8 mouse cellular contexts compared by ENCODE assay signal in genomic region chr7:80324043-80324815, GRCm38 (mm10). TPM values are rescaled to one million over a fixed set of nuclear protein-coding genes. Genes with fewer than 3 reads are reported as not detected.
DNase-seq lines count a peak whose midpoint lies in the region; ATAC-seq lines count a peak whose summit lies in the region.

Rccd1 (minus strand) TSS chr7:80324454.

- H3K27ac ChIP-seq in forebrain, embryonic 14.5 days (ENCODE audit: low read depth, low read length): peak within 1 kb of the TSS; percentile 86
- peak within 1 kb of the TSS; percentile 96 for H3K27ac ChIP-seq in neural tube, embryonic 15.5 days (replicated peaks)

- peak within 1 kb of the TSS; percentile 72 for H3K9ac ChIP-seq in forebrain, embryonic 14.5 days (ENCODE audit: low read length)
- peak within 1 kb of the TSS; percentile 76 for H3K9ac ChIP-seq in neural tube, embryonic 15.5 days (replicated peaks)

- H3K27me3 ChIP-seq in forebrain, embryonic 14.5 days (replicated peaks; ENCODE audit: control insufficient read depth, insufficient read depth, low read length): no peaks in the 10 kb centered on the region
- no peaks in the 10 kb centered on the region for H3K27me3 ChIP-seq in neural tube, embryonic 15.5 days (replicated peaks)

- DNase-seq in ES-CJ7 (ENCODE audit: low read depth, low spot score): peak; percentile 96
- DNase-seq in cerebellum, adult 11 months: peak; percentile 94
- peak; percentile 99 for DNase-seq in forebrain, embryonic 14.5 days (ENCODE audit: low spot score)
- DNase-seq in heart, postnatal 14 days: peak; percentile 93 to 95
- DNase-seq in layer of hippocampus, adult 11-12 months (ENCODE audit: low spot score): peak; percentile 95
- peak; percentile 94 to 95 for DNase-seq in lung, adult 18-20 months
- peak; percentile 93 for DNase-seq in testis, postnatal 14 days (ENCODE audit: low spot score)

- WGBS in forebrain, embryonic 14.5 days: 3% methylated on average over 38 of the region's 38 CpGs
- 3% methylated on average over 38 of the region's 38 CpGs for WGBS in neural tube, embryonic 15.5 days

- no peaks in the 10 kb centered on the region for H3K9me3 ChIP-seq in forebrain, embryonic 14.5 days (replicated peaks; ENCODE audit: control insufficient read depth, low read length)
- no peaks in the 10 kb centered on the region for H3K9me3 ChIP-seq in neural tube, embryonic 15.5 days (replicated peaks)

- peak; percentile 100 for ATAC-seq in forebrain, embryonic 14.5 days
- ATAC-seq in neural tube, embryonic 15.5 days (ENCODE audit: low FRiP score): peak; percentile 99

- H3K4me2 ChIP-seq in forebrain, embryonic 14.5 days (ENCODE audit: low read length): peak within 1 kb of the TSS; percentile 83
- H3K4me2 ChIP-seq in neural tube, embryonic 15.5 days: peak within 1 kb of the TSS; percentile 82

- H3K36me3 ChIP-seq in forebrain, embryonic 14.5 days (ENCODE audit: control insufficient read depth, insufficient read depth, low read length): peaks cover 56% of the 10 kb centered on the region
- peaks cover 57% of the 10 kb centered on the region for H3K36me3 ChIP-seq in neural tube, embryonic 15.5 days

- peak within 1 kb of the TSS; percentile 52 for H3K4me3 ChIP-seq in forebrain, embryonic 14.5 days (ENCODE audit: low read depth, low read length)
- peak within 1 kb of the TSS; percentile 69 for H3K4me3 ChIP-seq in neural tube, embryonic 15.5 days (replicated peaks)

- peaks cover 9% of the 10 kb centered on the region for H3K4me1 ChIP-seq in forebrain, embryonic 14.5 days (ENCODE audit: control insufficient read depth, insufficient read depth, low read length)
- H3K4me1 ChIP-seq in neural tube, embryonic 15.5 days: peaks cover 24% of the 10 kb centered on the region

- intact Hi-C loops in heart, postnatal 14 days (cut with DNase I): loop anchor here (2.0 kb wide), 1 partner anchor 29 kb away; the partner anchor contains the start of gene Prc1

RNA-seq across cellular contexts. Expression of gene Rccd1, which starts in this region (rescaled TPM):
- polyA plus RNA-seq in forebrain, embryonic 14.5 days (2014; fragmentation: Nextera tagmentation; extraction: Ambion mirVana): 7.0 and 11.4 TPM in 2 replicates
- 1 to 10 TPM; 6.8 to 7.6 TPM for total RNA-seq in heart, postnatal 14 days (2021)
- 11.6 and 14.6 TPM in 2 replicates for polyA plus RNA-seq in neural tube, embryonic 15.5 days (2015; fragmentation: Nextera tagmentation; extraction: Ambion mirVana)

Comparison
In these comparisons a context has a peak if more than half of its experiments do, and no peak if none do; other contexts are left out.
1. Peak in every context shown above with its lines: DNase-seq, ATAC-seq, H3K4me3 ChIP-seq and H3K27ac ChIP-seq.